Mouse (Mus musculus) CD8-positive naive resting alpha-beta T cell, adult 2 months (primary cell): Measurements from ENCODE around the gene Mtf2.
"Not testable (repeated sequence)": the region's sequence is repeated elsewhere in the genome, so short reads cannot be mapped to it uniquely, and the experiment has no call there.

Source experiments
- DNase-seq, 2 experiments: peaks; one replicate each; pipeline ENCODE4 v3.0.0; 2022; ENCODE audit warnings: low read depth in 2 of 2, low spot score in 2 of 2

Gene Mtf2

DNA sequence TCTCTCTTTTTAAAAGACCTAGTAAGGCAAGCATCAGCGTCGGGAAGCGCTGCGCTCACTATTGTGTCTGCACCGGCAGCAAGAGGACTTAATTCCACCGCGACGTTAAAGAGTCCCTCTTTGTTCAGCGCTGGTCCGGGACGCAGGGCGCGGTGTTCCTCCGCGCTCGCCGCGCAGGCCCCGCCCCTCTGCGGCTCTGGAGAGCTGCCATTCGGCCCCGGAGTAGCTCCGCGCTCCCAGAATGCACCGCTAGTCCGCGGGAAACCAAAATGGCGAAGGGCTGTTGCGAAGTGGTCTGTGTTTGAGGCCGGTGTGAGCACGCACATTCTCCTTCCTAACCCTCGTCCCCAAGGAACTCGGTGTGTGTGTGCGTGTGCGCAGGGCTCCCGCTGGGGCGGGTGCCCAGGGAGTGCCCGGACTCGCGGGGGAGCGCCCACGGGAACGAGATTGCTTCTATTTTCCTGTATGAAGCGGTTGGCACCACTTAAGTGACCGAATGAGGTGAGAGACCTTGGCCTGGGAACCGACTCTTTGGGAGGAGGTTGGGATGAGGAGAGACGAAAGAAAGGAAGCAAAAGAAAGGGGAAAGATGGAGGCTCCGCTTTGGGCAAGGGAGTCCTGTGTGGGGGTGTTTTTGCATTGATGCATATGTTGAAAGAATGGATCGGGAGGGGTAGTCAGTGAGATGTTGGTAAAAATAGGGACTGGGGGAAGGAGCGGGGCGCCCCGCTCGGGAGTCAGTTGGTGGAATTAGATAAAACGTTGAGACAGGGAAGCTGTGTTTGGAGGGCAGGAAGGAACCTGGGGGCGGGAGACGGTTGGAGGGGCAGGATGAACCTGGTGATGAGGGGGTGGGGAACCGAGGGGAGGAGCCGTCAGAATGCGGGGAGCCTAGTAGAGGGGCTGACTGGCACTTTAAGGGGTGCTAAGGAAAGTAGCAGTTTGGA is at the start of gene Mtf2:
TSS of gene Mtf2 (plus strand) at position 210 of the 947 bp plus-strand sequence.
- peak; percentile 92 to 93 for DNase-seq

DNA sequence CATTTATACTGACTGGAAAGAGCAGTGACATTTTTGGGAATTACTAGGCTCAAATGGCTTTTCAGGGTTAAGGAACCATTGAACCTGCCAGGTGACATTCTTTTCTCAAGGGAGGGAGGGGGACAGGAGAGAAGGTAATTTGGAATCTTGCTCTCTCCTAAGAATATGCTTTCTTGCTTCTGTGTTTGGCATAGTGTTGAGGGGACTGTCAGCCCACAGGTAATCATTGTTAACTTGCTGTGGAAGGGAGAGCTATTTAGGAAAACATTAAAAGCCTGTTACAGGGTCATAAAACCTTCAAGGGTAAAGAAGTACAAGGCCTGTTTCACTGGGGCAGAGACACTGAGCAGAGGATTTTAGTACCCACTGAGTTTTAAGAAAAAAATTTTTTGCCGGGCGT is 48.2 kb upstream of the Mtf2 start:
- no peak for DNase-seq

DNA sequence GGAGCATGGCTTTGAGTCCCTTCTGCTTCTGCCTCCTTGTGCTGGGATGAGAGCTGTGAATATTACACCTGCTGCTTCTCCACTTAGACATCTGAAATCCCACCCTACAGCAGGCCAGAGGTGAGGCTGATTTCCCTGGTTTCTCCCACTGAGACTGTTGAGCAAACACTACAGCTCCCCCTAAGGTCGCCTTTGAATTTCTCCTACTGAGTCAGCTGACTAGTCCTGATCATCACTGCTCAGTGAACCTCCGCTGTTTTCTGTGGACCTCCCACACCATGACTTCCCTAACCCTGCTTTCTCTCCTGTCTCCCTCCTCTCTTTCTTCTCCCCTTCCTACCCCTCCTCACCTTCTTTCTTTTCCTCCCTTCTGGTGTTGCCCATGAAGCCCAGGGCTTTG is 46.1 kb upstream of the Mtf2 start:
- DNase-seq: no peak

GRCm38 (mm10) chr5:108021346-108021745 is 44.1 kb upstream of the Mtf2 start:
- no peak for DNase-seq

DNA sequence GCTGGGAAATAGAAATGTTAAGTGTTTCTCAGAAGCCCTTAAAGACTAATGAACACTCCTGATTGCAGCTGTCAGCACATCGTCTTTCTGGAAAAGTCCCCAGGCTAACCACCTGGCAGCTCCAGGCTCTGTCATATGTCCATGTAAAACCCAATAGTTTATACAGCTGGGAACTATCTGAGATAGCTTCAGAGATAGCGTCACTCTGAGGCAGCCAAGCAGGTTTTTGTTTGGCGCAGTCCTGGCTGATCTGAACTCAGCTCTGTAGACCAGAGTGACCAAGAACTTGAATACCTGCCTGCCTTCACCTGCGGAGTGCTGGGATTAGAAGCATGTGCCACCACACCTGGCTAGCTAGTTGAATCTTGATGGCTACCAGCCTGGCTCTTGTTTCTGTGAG is 37.2 kb upstream of the Mtf2 start:
- DNase-seq: no peak

GRCm38 (mm10) chr5:108028797-108029536 is 36.5 kb upstream of the Mtf2 start:
- not testable (repeated sequence) for DNase-seq

DNA sequence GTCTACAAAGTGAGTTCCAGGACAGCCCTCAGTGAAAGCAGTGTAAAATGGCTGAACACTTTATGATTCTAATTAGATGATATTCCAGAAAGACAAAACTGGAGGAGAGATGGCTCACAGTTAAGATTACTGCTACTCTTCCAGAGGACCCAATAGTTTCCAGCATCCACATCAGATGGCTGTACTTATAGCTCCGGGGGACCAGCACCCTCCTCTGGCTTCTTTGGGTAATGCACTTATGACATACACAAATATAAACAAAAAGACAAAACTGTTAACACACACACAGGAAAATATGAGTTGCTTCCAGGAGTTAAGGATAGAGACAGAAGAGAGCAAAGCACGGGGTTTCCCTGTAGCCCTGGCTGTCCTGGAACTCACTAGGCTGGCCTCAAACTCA is 35.5 kb upstream of the Mtf2 start:
- peak; percentile 8 to 35 for DNase-seq

DNA sequence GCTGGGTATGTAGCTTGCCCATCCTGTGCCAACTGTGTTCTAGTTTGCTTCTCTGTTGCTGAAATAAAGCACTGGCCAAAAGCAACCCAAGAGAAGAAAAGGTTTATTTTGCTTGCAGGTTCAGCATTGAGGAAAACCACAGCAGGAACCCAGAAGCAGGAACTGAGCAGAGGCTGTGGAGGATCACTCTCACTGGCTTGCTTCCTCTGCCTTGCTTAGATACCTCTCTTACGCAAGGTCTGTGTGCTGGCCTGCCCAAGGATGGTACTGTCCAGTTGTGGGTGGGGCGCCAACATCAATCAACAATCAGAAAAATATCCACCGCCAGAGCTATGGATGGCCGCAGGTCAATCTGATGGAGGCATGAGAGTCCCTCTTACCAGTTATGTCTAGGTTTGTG is 34.2 kb upstream of the Mtf2 start:
- DNase-seq: no peak

- DNase-seq: peak in 1 of 2 experiments; percentile 50
Observed at GRCm38 (mm10) chr5:108034194-108034593, 31.3 kb upstream of the Mtf2 start.

DNA sequence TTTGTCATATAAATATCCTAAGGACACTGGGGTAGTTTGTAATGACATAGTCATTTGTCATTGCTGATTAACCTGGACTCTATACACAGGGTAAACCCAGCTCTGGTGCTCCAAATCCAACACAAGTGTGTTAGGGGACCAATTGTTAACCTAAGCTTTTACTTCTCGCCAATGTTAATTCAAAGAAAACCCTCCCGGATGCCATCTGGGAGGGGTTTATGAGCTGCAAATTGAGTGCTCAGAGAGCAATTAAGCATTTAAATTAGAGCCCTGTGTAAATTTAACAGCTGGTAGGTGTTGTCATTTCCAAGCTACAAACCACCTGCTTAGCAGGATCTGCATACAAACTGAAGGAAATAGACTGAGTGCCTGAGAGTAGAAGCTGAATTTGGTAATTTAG is 30.0 kb upstream of the Mtf2 start:
- DNase-seq: no peak

DNA sequence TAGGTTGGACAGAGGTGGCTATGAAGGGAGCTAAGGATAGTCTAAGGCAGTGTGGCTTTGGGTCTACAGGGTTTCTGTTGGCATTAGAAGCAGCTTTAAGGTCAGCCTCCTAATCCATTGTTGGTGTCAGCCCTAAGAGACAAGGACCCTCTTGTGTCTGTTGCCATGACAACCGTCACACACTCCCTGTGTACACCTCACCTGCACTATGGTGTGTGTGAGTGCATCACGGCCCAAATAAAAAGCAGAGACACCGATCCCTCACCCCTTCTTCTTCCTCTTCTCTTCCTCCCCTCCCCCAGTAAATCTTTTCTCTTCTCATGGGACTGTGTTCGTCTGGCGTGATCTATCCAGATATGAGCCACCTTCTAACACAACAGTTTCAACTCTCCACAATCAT is 23.4 kb upstream of the Mtf2 start:
- no peak for DNase-seq

GRCm38 (mm10) chr5:108043908-108044307 is 21.6 kb upstream of the Mtf2 start:
- DNase-seq: no peak

DNA sequence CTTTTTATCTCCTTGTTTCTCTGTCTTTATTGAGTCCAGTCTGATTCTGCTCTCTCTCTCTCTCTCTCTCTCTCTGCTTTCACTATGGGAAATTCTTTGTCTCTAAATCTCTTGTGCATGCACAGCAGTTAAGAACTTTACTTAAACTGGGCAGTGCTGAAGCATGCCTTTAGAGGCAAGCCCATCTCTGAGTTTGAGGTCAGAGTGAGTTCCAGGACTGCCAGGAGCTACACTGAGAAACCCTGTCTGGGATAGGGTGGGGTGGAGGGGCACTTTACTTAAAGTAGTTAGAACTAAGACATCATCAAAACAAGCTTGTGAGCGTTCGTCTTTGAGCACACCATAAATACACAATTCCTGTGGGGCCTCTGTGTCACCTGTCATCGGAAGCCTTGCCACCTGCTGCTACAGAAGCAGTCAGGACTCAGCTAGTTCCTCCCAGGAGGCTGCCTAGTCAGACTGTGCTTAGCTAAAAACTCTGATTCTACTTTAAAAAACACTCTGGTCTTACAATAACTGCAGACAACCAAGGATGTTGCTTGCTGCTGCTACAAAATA is 15.7 kb upstream of the Mtf2 start:
- DNase-seq: no peak

GRCm38 (mm10) chr5:108051026-108051425 is 14.4 kb upstream of the Mtf2 start:
- no peak for DNase-seq

DNA sequence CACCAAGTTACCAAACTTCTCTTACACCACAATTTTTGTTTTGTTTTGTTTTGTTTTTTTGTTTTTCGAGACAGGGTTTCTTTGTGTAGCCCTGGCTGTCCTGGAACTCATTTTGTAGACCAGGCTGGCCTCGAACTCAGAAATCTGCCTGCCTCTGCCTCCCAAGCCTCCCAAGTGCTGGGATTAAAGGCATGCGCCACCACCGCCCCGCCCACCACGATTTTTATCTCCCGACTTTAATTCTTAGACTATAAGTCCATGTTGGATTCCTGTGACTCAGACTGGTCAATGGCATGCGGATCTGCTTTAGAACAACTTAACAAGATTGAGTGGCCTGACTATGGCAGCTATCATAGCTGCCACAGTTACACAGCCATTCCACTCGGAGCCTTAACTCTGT is 13.7 kb upstream of the Mtf2 start:
- not testable (repeated sequence) for DNase-seq

DNA sequence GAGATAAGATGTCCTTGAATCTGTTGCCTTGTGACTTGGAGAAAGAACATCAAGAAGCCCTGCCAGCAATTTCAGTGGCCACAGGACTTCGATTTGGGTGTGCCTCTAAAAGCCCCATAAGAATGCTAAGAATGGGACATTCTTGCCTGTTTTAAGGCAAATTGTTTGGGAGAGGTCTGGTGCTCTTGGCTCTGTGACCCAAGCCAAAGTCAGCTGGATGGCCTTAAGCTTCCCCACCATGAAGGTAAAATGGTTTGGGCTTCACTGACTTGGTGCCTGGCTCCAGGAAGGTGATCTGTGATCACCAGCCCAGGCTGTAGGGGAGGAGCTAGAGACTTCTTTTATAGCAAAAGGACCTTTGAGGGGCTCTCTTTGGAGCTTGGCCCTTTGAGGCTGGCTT is 13.3 kb upstream of the Mtf2 start:
- DNase-seq: no peak

- DNase-seq: no peak
Observed at GRCm38 (mm10) chr5:108053566-108053965, 11.9 kb upstream of the Mtf2 start.

GRCm38 (mm10) chr5:108060413-108060812 is 5.1 kb upstream of the Mtf2 start:
- DNase-seq: no peak

DNA sequence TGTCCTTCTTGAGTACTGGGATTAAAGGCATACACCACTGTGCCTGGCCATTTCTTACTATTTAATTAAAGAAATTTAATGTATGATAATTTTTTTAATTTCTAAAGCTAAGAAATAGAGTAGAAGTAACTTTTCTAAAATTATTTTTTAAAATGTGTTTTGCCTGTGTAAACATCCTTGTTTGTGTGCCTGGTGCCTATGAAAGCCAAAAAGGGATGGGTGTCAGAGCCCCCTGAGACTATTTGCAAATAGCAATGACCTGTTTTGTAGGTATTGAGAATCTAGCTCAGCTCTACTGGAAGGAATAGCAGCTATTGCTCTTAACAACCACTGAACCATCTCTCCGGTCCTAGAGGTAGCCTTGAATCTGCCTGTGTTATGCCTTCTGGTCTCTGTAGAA is 6.8 kb downstream of the Mtf2 start:
- no peak for DNase-seq

GRCm38 (mm10) chr5:108076241-108076640 is 10.8 kb downstream of the Mtf2 start:
- no peak for DNase-seq

GRCm38 (mm10) chr5:108076833-108077540 is 11.5 kb downstream of the Mtf2 start:
- DNase-seq: no peak
